8 mouse cellular contexts compared by ENCODE assay signal in the genomic region with DNA sequence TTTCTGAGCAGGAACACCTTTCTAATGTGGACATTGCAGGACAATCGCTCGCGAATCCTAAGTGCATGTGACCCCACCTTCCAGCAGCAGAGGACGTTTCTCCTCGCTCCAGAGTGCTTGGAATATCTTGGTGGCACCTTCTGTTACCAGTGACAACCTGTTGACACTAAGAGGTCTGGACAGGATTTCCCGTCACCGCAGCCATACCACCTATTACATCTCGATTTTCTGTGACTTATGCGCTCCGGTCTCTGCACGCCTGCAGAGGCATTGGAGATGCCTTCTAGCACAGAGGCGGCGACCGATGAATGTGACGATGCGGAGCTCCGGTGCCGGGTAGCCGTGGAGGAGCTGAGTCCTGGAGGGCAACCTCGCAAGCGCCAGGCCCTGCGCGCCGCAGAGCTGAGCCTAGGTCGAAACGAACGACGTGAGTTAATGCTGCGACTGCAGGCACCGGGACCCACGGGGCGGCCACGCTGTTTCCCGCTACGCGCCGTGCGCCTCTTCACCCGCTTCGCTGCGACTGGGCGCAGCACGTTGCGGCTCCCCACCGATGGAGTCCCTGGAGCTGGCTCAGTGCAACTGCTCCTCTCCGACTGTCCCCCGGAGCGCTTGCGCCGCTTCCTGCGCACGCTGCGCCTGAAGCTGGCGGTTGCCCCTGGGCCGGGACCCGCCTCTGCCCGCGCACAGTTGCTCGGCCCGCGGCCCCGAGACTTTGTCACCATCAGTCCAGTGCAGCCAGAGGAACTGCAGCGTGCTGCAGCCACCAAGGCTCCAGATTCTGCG. TPM values are rescaled to one million over a fixed set of nuclear protein-coding genes. Genes with fewer than 3 reads are reported as not detected.
A peak's percentile ranks its signal among the peaks of the same experiment; 100 is the strongest.
DNase-seq lines count a peak whose midpoint lies in the region; ATAC-seq and TF ChIP-seq lines count a peak whose summit lies in the region.

No protein-coding gene starts in this region.

- H3K9me3 ChIP-seq in erythroblast, embryonic 14.5 days (ENCODE audit: control insufficient read depth, low read length), result no peaks in the 10 kb centered on the region; the same call in 1 of the 2 replicates
- no peaks in the 10 kb centered on the region for H3K9me3 ChIP-seq in midbrain, embryonic 10.5 days (replicated peaks)
- H3K9me3 ChIP-seq in stomach, embryonic 16.5 days (replicated peaks; ENCODE audit: control insufficient read depth, low read length), result no peaks in the 10 kb centered on the region

- CTCF ChIA-PET in Patski (lab: Charles Lee), result interaction anchor here (2.0 to 2.2 kb wide), 2 partner anchors 11 to 76 kb away, joined by 7 to 11 read pairs; no protein-coding TSS in a partner anchor

- peak; percentile 38 for ATAC-seq in Patski
- peak; percentile 30 for ATAC-seq in inflammation-experienced regulatory T-cells, adult 6 months
- peak; percentile 14; the same call in 1 of the 2 replicates for ATAC-seq in stomach, embryonic 16.5 days (ENCODE audit: insufficient read depth, low FRiP score)

- intact Hi-C loops in left cerebral cortex, postnatal 36 days (cut with DNase I), result no loop called here

- peaks cover 56% of the 10 kb centered on the region for H3K4me1 ChIP-seq in erythroblast, embryonic 14.5 days (ENCODE audit: control insufficient read depth)
- peaks cover 37% of the 10 kb centered on the region for H3K4me1 ChIP-seq in midbrain, embryonic 10.5 days
- H3K4me1 ChIP-seq in stomach, embryonic 16.5 days (ENCODE audit: control insufficient read depth, insufficient read depth, low read length), result peaks cover 22% of the 10 kb centered on the region

- peak overlapping the region; percentile 98 for H3K4me3 ChIP-seq in erythroblast, embryonic 14.5 days (replicated peaks)
- peak overlapping the region; percentile 79 for H3K4me3 ChIP-seq in midbrain, embryonic 10.5 days
- H3K4me3 ChIP-seq in stomach, embryonic 16.5 days (replicated peaks; ENCODE audit: low read length), result peak overlapping the region; percentile 58

- H3K4me2 ChIP-seq in stomach, embryonic 16.5 days (ENCODE audit: low read depth, low read length), result peak overlapping the region; percentile 80

- in situ Hi-C loops in Patski (cut with MboI; ENCODE audit: low pct_unique_long_range_greater_than_20kb), result loop anchor here (10.0 kb wide), 2 partner anchors 133 to 223 kb away; partner anchors contain the start of gene Ubap1l

- TF ChIP-seq CTCF in Patski (IDR thresholded peaks at IDR 0.05), result no peak

- no peaks in the 10 kb centered on the region for H3K27me3 ChIP-seq in Patski
- no peaks in the 10 kb centered on the region for H3K27me3 ChIP-seq in erythroblast, embryonic 14.5 days (ENCODE audit: control insufficient read depth)
- H3K27me3 ChIP-seq in midbrain, embryonic 10.5 days (ENCODE audit: low read depth, poor library complexity, severe bottlenecking), result no peaks in the 10 kb centered on the region
- H3K27me3 ChIP-seq in stomach, embryonic 16.5 days (ENCODE audit: control insufficient read depth, insufficient read depth, low read length), result no peaks in the 10 kb centered on the region

- POLR2A ChIA-PET in Patski (lab: Charles Lee), result interaction anchor here (0.8 to 1.7 kb wide), 2 partner anchors 43 to 151 kb away, joined by 3 to 5 read pairs; no protein-coding TSS in a partner anchor

- DNase-seq in left cerebral cortex, postnatal 36 days (ENCODE audit: low spot score in 2 of 2), result peak; percentile 28 to 38
- no peak for DNase-seq in left cerebral cortex, adult 8-10 months (ENCODE audit: low spot score in 2 of 2)
- no peak for DNase-seq in Patski (ENCODE audit: low read depth, low spot score)
- DNase-seq in midbrain, embryonic 10.5 days (ENCODE audit: low spot score), result peak; percentile 59
- no peak for DNase-seq in ovary, postnatal 10 days (ENCODE audit: low spot score)

- WGBS in midbrain, embryonic 10.5 days, result under 1% methylated on average over 64 of the region's 64 CpGs
- 0% methylated on average over 64 of the region's 64 CpGs for WGBS in stomach, embryonic 16.5 days

- peak overlapping the region; percentile 66 for H3K9ac ChIP-seq in stomach, embryonic 16.5 days (ENCODE audit: low read length)

- peak overlapping the region; percentile 88 for H3K27ac ChIP-seq in midbrain, embryonic 10.5 days (replicated peaks)
- H3K27ac ChIP-seq in stomach, embryonic 16.5 days (ENCODE audit: low read length), result no peak overlapping the region

- H3K36me3 ChIP-seq in erythroblast, embryonic 14.5 days (ENCODE audit: control insufficient read depth), result peaks cover 50% of the 10 kb centered on the region
- H3K36me3 ChIP-seq in midbrain, embryonic 10.5 days, result peaks cover 38% of the 10 kb centered on the region
- 0 out of 2 replicates have a peak, but pooled peaks cover 8% of the 10 kb centered on the region for H3K36me3 ChIP-seq in stomach, embryonic 16.5 days (ENCODE audit: control insufficient read depth, insufficient read depth, low read length)

RNA-seq across cellular contexts. Expression of gene Pif1, which starts 0.8 kb away (rescaled TPM):
- total RNA-seq in left cerebral cortex, postnatal 36 days (2021), result under 1 TPM; 0.39 to 0.50 TPM
- total RNA-seq in left cerebral cortex, adult 8-10 months (2022), result under 1 TPM; 0.18 to 0.63 (median 0.26) TPM
- polyA plus RNA-seq in Patski (2021), result 7.2 TPM
- polyA plus RNA-seq in erythroblast, embryonic 14.5 days (2012), result 4.9 and 5.2 TPM in 2 replicates
- 1 to 10 TPM in 2 of 3 experiments, under 1 TPM in 1; 0.32 to 7.4 (median 1.1) TPM for polyA plus RNA-seq in inflammation-experienced regulatory T-cells, adult 6 months (2017; shearing (Covaris generic))
- polyA plus RNA-seq in midbrain, embryonic 10.5 days (2016; fragmentation: Nextera tagmentation; extraction: Ambion mirVana), result 27.8 and 29.3 TPM in 2 replicates
- polyA plus RNA-seq in stomach, embryonic 16.5 days (2015; fragmentation: Nextera tagmentation; extraction: Ambion mirVana), result 12.2 and 12.7 TPM in 2 replicates

RNA-seq across cellular contexts. Expression of gene Plekho2, which starts 7.9 kb away (rescaled TPM):
- total RNA-seq in left cerebral cortex, postnatal 36 days (2021), result 10 to 100 TPM; 13.2 to 17.6 TPM
- 10 to 100 TPM; 16.3 to 24.5 (median 18.9) TPM for total RNA-seq in left cerebral cortex, adult 8-10 months (2022)
- polyA plus RNA-seq in Patski (2021), result 11.9 TPM
- 11.7 and 13.8 TPM in 2 replicates for polyA plus RNA-seq in erythroblast, embryonic 14.5 days (2012)
- polyA plus RNA-seq in inflammation-experienced regulatory T-cells, adult 6 months (2017; shearing (Covaris generic)), result 10 to 100 TPM; 44.8 to 84.9 (median 55.9) TPM
- polyA plus RNA-seq in midbrain, embryonic 10.5 days (2016; fragmentation: Nextera tagmentation; extraction: Ambion mirVana), result 13.4 and 13.9 TPM in 2 replicates
- polyA plus RNA-seq in stomach, embryonic 16.5 days (2015; fragmentation: Nextera tagmentation; extraction: Ambion mirVana), result 21.4 and 23.0 TPM in 2 replicates

RNA-seq across cellular contexts. Expression of gene Rbpms2, which starts 41.7 kb away (rescaled TPM):
- 1 to 10 TPM; 1.8 to 2.9 TPM for total RNA-seq in left cerebral cortex, postnatal 36 days (2021)
- 1 to 10 TPM; 2.2 to 5.3 (median 3.0) TPM for total RNA-seq in left cerebral cortex, adult 8-10 months (2022)
- 53.9 TPM for polyA plus RNA-seq in Patski (2021)
- 0.09 and 0.12 TPM in 2 replicates for polyA plus RNA-seq in erythroblast, embryonic 14.5 days (2012)
- 1 to 10 TPM in 1 of 3 experiments, not detected in 2; 1.0 TPM for polyA plus RNA-seq in inflammation-experienced regulatory T-cells, adult 6 months (2017; shearing (Covaris generic))
- 33.2 and 39.4 TPM in 2 replicates for polyA plus RNA-seq in midbrain, embryonic 10.5 days (2016; fragmentation: Nextera tagmentation; extraction: Ambion mirVana)
- 20.4 and 22.9 TPM in 2 replicates for polyA plus RNA-seq in stomach, embryonic 16.5 days (2015; fragmentation: Nextera tagmentation; extraction: Ambion mirVana)

Comparison
In these comparisons a context has a peak if more than half of its experiments do, and no peak if none do; other contexts are left out.
1. DNase-seq: peak in left cerebral cortex, postnatal 36 days (2 of 2) and midbrain, embryonic 10.5 days (single experiment); none in left cerebral cortex, adult 8-10 months (0 of 2), Patski (single experiment) and ovary, postnatal 10 days (single experiment).
2. RNA of gene Rbpms2, which starts 41.7 kb away (polyA plus RNA-seq): 53.9 TPM in Patski (single experiment), 33.2 to 39.4 TPM in midbrain, embryonic 10.5 days and 20.4 to 22.9 TPM in stomach, embryonic 16.5 days; 0.09 to 0.12 TPM in erythroblast, embryonic 14.5 days and 1.0 TPM in inflammation-experienced regulatory T-cells, adult 6 months; every median in the first group is over 10 times any median in the second.
3. Peak in every context shown above with its lines, with median percentiles within 50 percentile points of each other: ATAC-seq and H3K4me3 ChIP-seq.